Mouse (Mus musculus) neural tube, embryonic 14.5 days (tissue): ENCODE data around the gene Gm20388. TPM values are rescaled to one million over a fixed set of nuclear protein-coding genes. Genes with fewer than 3 reads are reported as not detected.
A peak's percentile ranks its signal among the peaks of the same experiment; 100 is the strongest.

Experiments
- ATAC-seq: fragments of 200-750 bp; cut with Nextera tagmentation; 2 replicates; pipeline ENCODE4 v1.8.0; 2017; ENCODE audit warnings: low read depth, mild to moderate bottlenecking, moderate TSS enrichment, moderate library complexity
- H3K27ac ChIP-seq: fragments of 300-500 bp; sonication (generic); 2 replicates; pipeline ENCODE4 v1.5.1; 2014; ENCODE audit warnings: low read depth, mild to moderate bottlenecking, control low read depth, low read length, moderate library complexity, mixed read lengths
- H3K27me3 ChIP-seq: fragments of 300-500 bp; sonication (generic); 2 replicates; pipeline ENCODE4 v1.6.1; 2014; ENCODE audit warnings: low read length; ENCODE audit not compliant: control insufficient read depth, insufficient read depth
- H3K36me3 ChIP-seq: fragments of 300-500 bp; sonication (generic); 2 replicates; pipeline ENCODE4 v1.6.1; 2014; ENCODE audit warnings: low read length, mixed read lengths; ENCODE audit not compliant: control insufficient read depth, insufficient read depth
- H3K4me1 ChIP-seq: fragments of 300-500 bp; sonication (generic); 2 replicates; pipeline ENCODE4 v1.6.1; 2014; ENCODE audit warnings: low read length; ENCODE audit not compliant: control insufficient read depth, insufficient read depth
- H3K4me2 ChIP-seq: fragments of 300-500 bp; sonication (generic); 2 replicates; pipeline ENCODE4 v1.6.1; 2014; ENCODE audit warnings: mild to moderate bottlenecking, low read depth, low read length, control low read depth
- H3K4me3 ChIP-seq: fragments of 300-500 bp; sonication (generic); 2 replicates; pipeline ENCODE4 v1.5.1; 2014; ENCODE audit warnings: low read depth, low read length, control low read depth, mixed read lengths
- H3K9ac ChIP-seq: fragments of 300-500 bp; sonication (generic); replicated peaks from 2 replicates; pipeline ENCODE4 v1.6.1; 2014; ENCODE audit warnings: low read depth, mild to moderate bottlenecking, control low read depth, low read length, mixed read lengths
- H3K9me3 ChIP-seq: fragments of 300-500 bp; sonication (generic); 2 replicates; pipeline ENCODE4 v1.6.1; 2016; ENCODE audit warnings: low read length; ENCODE audit not compliant: control insufficient read depth
- WGBS: fragments of 180-500 bp; shearing (Covaris S2); extraction: QIAGEN DNeasy Blood & Tissue Kit; methylation state at CpG from one replicate; pipeline ENCODE4 v1.1.7; 2014; 5-methylcytosine and 5-hydroxymethylcytosine counted together
- polyA plus RNA-seq: library from polyadenylated mRNA; unstranded; fragments of >200 nt; fragmentation: Nextera tagmentation; extraction: Ambion mirVana; gene quantifications from 2 replicates; pipeline ENCODE4 v1.2.1, GENCODE M21; 2014

Gm20388 gene
- polyA plus RNA-seq, 1 experiment from 2014 or later, result 10.3 TPM

DNA sequence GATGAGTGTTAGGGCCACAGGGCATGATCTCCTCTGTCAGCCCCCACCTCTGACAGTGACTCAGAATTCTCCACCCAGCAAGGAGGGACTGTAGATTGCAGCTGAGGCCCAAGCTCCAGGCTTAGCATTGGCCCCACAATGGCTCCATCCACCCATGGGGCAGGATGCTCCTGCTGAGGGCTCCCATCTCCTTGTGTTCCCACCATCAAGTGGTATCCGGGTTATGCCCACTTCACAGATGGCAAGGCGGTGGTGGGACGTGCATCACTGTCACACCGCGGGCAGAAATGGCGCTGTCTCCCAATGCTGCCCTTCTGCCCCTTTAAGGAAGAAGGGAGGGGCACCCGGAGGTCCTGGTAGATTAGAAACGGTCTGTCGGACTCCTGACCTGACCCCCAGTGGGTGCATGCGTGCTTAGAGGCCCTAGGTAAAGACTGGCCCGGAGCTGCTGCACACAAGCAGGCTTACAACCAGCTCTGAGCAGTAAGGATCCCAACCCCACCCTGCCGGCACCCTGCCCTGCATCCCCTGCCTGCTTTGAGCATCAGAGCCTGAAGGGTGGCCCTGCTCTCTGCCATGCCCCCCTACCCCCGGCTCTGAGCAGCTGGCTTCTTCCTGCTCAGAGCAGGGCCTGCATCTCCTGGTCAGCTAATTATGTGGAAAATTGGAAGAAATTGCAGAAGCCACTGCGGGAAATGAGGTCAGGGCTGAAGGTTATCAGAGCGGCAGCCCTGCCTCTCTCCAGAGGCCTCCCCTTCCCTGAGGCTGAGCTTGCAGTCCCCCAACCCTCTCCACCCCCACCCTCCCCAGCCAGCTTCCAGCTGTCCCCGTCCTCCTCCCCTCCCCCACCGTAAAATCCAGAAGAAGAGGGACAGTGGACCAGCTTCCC is 384.6 kb downstream of the Gm20388 start:
- no peak for ATAC-seq
- H3K4me2 ChIP-seq, result no peak overlapping the region
- H3K9ac ChIP-seq, result 0 out of 2 replicates have a peak overlapping the region, but pooled peaks have one; percentile 12
- no peaks in the 10 kb centered on the region for H3K36me3 ChIP-seq
- no peaks in the 10 kb centered on the region for H3K27me3 ChIP-seq
- H3K27ac ChIP-seq, result peak overlapping the region; percentile 1; the same call in 1 of the 2 replicates
- WGBS, result 27% methylated on average over 17 of the region's 17 CpGs
- no peak overlapping the region for H3K4me3 ChIP-seq
- H3K9me3 ChIP-seq, result no peaks in the 10 kb centered on the region
- H3K4me1 ChIP-seq, result peaks cover 79% of the 10 kb centered on the region

DNA sequence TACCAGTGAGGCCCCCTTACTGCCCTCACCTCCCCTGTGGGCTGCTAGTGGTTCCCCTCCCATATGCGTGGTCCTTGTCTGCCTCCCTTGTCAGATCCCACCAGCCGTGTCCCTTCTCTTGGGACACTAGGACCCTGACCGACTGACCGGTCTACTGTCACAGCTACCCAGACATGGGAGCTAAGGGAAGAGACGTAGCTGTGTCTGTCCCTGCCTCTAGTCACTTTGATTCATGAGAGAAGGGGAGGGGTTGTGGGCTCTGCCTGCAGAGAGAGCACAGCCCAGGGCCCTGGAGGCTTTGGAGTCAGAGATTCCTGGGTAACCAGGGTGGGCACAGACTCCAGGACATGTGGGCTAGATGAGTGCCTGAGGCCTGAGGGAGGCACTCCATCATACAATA is 386.4 kb downstream of the Gm20388 start:
- no peaks in the 10 kb centered on the region for H3K9me3 ChIP-seq
- 7% methylated on average over 5 of the region's 5 CpGs for WGBS
- peaks cover 73% of the 10 kb centered on the region for H3K4me1 ChIP-seq
- H3K4me3 ChIP-seq, result no peak overlapping the region
- no peak overlapping the region for H3K4me2 ChIP-seq
- H3K27ac ChIP-seq, result peak overlapping the region; percentile 39
- H3K9ac ChIP-seq, result no peak overlapping the region
- H3K27me3 ChIP-seq, result no peaks in the 10 kb centered on the region
- H3K36me3 ChIP-seq, result no peaks in the 10 kb centered on the region
- ATAC-seq, result peak; percentile 48; the same call in 1 of the 2 replicates

DNA sequence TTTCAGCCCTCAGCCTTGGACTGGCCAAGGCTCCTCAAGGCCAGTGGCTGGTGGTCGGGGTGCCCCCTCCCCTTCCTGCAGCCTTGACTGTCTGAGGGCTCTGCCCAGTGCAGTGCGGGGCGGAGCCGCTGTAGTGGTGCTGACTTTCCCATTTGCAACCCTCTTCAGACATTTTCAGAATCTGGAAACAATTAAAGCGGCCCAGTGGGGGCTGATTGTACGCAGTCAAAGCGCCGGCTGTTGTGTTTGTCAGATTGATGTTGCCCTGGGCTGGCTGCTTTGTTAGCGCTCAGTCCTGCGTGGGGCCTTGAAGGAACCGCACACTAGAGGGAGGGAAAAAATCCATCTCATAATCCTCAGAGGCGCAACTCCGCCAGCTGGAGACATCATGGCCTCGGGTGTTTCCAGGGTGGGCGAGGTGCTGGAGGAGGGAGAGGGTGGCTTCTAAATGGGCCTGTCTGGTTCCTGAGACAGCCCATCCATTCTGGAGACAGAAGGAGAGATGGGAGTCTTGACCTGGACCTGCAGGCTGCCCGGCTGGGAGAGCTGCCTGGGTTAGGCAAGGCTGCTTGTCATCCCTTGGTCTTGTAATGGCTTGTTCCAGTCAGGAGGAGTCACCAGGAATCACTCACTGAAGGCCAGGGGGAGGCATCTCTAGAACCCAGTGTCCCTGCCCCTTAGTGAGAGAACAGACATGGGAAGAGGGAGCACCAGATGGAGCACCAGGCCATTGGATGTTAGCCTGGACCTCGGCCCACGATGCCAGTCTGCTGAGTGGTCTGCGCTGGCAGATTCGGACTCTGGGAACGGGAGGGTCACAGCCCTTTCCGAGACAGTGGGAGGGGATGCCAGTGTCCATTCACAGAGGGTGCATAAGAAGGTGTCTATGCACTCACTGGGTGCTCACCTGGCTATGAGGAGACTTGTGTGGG is 388.2 kb downstream of the Gm20388 start:
- Histone ChIP-seq H3K9me3 (no peaks in the 10 kb centered on the region), H3K4me3 (no peak overlapping the region), H3K4me1 (peaks cover 60% of the 10 kb centered on the region), H3K36me3 (no peaks in the 10 kb centered on the region), H3K9ac (peak overlapping the region; percentile 22), H3K27me3 (no peaks in the 10 kb centered on the region), H3K27ac (peak overlapping the region; percentile 85), H3K4me2 (0 out of 2 replicates have a peak overlapping the region, but pooled peaks have one; percentile 14)
- WGBS, result 25% methylated on average over 22 of the region's 22 CpGs
- ATAC-seq, result peak; percentile 19

DNA sequence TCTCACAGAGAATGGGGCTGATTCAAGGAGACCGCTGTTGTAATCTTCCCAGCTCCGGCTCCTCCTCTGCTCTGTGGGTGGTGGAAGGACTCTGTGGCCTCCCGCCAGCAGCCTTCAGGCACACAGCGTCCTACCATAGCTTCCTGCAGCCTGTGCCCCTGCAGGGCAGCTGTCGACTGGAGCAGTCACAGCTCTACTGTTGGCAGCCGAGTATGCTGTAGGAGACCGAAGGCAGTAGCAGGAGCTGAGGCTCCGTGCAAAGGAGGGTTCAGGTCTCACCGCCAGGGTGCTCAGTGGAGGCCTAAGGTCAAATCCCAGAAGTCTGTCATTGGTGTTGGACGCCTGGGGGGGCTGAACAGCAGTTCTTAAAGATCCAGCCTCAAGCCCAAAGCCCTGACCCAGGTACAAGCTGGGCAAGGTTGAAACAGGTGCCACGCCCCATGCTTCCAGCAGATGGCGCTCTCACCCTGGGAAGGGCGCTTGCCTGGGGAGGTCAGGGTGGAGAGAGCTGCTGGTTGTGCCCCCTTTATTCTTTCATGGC is 390.0 kb downstream of the Gm20388 start:
- Histone ChIP-seq H3K9me3 (no peaks in the 10 kb centered on the region), H3K4me1 (peaks cover 54% of the 10 kb centered on the region), H3K36me3 (no peaks in the 10 kb centered on the region)

DNA sequence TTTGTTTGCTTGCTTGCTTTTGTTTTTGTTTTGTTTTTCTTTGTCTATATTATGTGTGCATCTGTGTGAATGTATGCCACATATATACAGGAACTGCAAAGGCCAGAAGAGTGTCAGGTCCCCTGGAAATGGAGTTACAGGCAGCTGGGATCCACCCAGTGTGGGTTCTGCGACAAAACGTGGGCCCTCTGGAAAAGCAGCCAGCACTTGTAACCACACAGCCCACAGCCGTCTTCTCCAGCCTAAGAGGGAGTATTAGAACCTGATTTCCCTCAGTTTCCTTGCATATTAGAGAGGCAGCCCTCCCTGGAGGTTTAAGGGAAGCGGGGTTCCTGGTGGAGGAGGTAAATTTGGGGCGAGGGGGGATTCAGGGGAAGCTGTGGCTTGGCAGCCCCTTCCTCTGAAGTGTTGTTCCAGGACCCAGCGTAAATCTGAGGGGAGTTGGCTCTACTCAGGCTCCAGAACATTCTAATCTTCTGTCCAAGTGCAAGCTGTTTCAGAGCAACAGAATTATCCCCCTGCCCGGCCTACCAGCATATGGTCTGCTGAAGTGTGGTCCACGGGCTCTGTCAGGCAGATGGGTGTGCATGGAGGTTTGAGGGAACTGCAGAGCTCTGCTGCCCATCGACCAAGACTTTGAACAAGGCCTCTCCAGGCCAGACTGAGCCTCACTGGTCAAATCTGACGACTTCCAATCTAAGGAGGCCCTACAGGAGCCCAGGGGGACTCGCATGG is 392.5 kb downstream of the Gm20388 start:
- no peaks in the 10 kb centered on the region for H3K9me3 ChIP-seq
- no peak overlapping the region for H3K4me3 ChIP-seq
- no peaks in the 10 kb centered on the region for H3K27me3 ChIP-seq
- H3K36me3 ChIP-seq, result no peaks in the 10 kb centered on the region
- 0 out of 2 replicates have a peak overlapping the region, but pooled peaks have one; percentile 25 for H3K9ac ChIP-seq
- ATAC-seq, result no peak
- no peak overlapping the region for H3K4me2 ChIP-seq
- WGBS, result 68% methylated on average over 11 of the region's 11 CpGs
- H3K27ac ChIP-seq, result no peak overlapping the region
- H3K4me1 ChIP-seq, result peaks cover 48% of the 10 kb centered on the region

More for the DNA sequence above, 390.0 kb downstream of the Gm20388 start:
- Histone ChIP-seq H3K4me3 (no peak overlapping the region), H3K4me2 (0 out of 2 replicates have a peak overlapping the region, but pooled peaks have one; percentile 14), H3K9ac (no peak overlapping the region; the same call in 1 of the 2 replicates), H3K27me3 (no peaks in the 10 kb centered on the region), H3K27ac (peak overlapping the region; percentile 35; the same call in 1 of the 2 replicates)
- ATAC-seq, result 0 out of 2 replicates have a peak, but pooled peaks have one; percentile 10
- whole genome bisulfite sequencing, result 3% methylated on average over 13 of the region's 13 CpGs

DNA sequence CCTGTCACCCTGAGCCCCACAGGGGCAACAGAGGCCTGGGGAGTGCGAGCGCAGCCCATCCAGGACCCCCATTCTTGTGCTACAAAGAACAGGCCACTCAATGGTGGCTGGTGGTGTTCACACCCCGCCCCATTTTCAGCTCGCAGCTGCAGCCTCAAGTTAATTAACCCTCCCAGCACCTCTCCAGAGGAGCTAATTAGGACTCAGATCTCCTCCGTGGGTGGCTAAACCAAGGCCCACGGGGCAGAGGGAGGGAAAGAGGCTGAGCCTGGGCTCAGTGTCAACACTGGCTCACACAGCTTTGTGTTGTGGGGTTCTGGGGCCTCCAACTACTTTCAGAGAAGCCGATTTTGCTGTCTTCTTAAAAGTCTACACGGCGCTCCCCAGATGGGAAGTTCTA is 393.5 kb downstream of the Gm20388 start:
- 21% methylated on average over 9 of the region's 9 CpGs for WGBS
- no peak overlapping the region for H3K4me2 ChIP-seq

DNA sequence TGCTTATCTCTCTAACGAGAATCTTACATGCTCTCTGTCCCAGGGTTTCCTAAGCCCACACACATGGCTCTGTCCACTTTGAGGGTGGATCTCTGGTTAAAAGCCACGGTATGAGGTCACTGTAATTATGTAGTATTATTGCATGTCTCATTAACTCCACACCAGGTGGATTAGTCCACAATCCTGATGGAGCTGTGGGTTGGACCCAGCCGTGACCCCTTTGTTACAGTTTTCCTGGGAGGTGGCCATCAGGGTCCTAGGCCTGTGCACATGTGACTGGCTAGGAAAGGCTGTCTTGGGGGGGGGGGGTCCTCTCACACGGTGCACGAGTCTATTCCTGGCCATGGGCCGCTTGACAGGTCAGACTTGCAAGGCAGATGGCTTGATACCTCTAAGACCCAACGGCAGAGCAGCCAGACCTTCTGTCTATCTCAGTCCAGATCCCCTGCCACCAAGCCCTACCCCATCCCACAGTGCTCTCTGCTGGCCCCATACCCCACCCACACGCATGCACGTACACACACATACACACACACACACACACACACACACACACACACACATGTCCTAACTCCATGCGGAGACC is 395.3 kb downstream of the Gm20388 start:
- no peak overlapping the region for H3K4me3 ChIP-seq
- no peaks in the 10 kb centered on the region for H3K27me3 ChIP-seq
- no peak for ATAC-seq
- H3K9ac ChIP-seq, result no peak overlapping the region
- H3K4me1 ChIP-seq, result peaks cover 49% of the 10 kb centered on the region
- H3K9me3 ChIP-seq, result no peaks in the 10 kb centered on the region
- 69% methylated on average over 10 of the region's 10 CpGs for WGBS
- no peak overlapping the region for H3K27ac ChIP-seq
- H3K4me2 ChIP-seq, result no peak overlapping the region
- no peaks in the 10 kb centered on the region for H3K36me3 ChIP-seq

More for the DNA sequence above, 393.5 kb downstream of the Gm20388 start:
- Histone ChIP-seq H3K36me3 (no peaks in the 10 kb centered on the region), H3K9me3 (no peaks in the 10 kb centered on the region), H3K27ac (peak overlapping the region; percentile 55; the same call in 1 of the 2 replicates), H3K9ac (0 out of 2 replicates have a peak overlapping the region, but pooled peaks have one; percentile 25), H3K4me1 (peaks cover 48% of the 10 kb centered on the region), H3K27me3 (no peaks in the 10 kb centered on the region), H3K4me3 (no peak overlapping the region)
- ATAC-seq, result no peak

DNA sequence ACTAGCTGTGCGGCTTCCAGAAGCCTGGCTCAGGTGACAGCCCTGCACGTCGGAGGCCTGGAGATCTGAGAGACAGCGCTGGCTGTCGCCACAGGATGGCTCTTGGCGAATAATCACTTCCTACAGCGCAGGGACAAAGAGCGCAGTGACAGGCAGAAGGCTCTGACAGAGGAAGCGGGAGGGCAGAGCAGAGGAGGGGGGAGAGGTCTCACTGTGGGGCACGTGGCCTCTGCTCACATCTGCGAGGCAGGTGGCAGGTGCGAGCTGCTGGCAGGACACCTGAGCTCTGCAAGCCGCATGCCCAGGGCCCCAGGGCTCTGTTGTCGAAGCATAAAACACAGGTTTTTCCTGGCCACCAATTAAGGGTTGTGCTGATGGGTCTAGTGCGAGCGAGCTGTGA is 396.5 kb downstream of the Gm20388 start:
- no peak overlapping the region for H3K4me3 ChIP-seq
- no peak overlapping the region for H3K4me2 ChIP-seq
- H3K9me3 ChIP-seq, result no peaks in the 10 kb centered on the region
- H3K27me3 ChIP-seq, result no peaks in the 10 kb centered on the region
- peak; percentile 36; the same call in 1 of the 2 replicates for ATAC-seq
- H3K9ac ChIP-seq, result peak overlapping the region; percentile 26; the same call in 1 of the 2 replicates
- WGBS, result 4% methylated on average over 16 of the region's 16 CpGs
- H3K36me3 ChIP-seq, result no peaks in the 10 kb centered on the region
- peaks cover 48% of the 10 kb centered on the region for H3K4me1 ChIP-seq
- H3K27ac ChIP-seq, result peak overlapping the region; percentile 70
